Mouse (Mus musculus) stomach, embryonic 15.5 days (tissue): ENCODE data around the gene Rps24. TPM values are rescaled to one million over a fixed set of nuclear protein-coding genes. Genes with fewer than 3 reads are reported as not detected.
A peak's percentile ranks its signal among the peaks of the same experiment; 100 is the strongest.
"Not testable (repeated sequence)": the region's sequence is repeated elsewhere in the genome, so short reads cannot be mapped to it uniquely, and the experiment has no call there.

ENCODE experiments used
- ATAC-seq: fragments of 200-750 bp; cut with Nextera tagmentation; 2 replicates; pipeline ENCODE4 v1.8.0; 2017; ENCODE audit warnings: low read depth, moderate number of reproducible peaks, moderate TSS enrichment; ENCODE audit not compliant: insufficient read depth, low FRiP score
- H3K27ac ChIP-seq: fragments of 300-500 bp; sonication (generic); 2 replicates; pipeline ENCODE4 v1.5.1; 2015; ENCODE audit warnings: mild to moderate bottlenecking, inconsistent platforms
- H3K27me3 ChIP-seq: fragments of 300-500 bp; sonication (generic); replicated peaks from 2 replicates; pipeline ENCODE4 v1.6.1; 2015; ENCODE audit warnings: inconsistent platforms
- H3K36me3 ChIP-seq: fragments of 300-500 bp; sonication (generic); 2 replicates; pipeline ENCODE4 v1.6.1; 2015; ENCODE audit warnings: inconsistent platforms
- H3K4me1 ChIP-seq: fragments of 300-500 bp; sonication (generic); 2 replicates; pipeline ENCODE4 v1.6.1; 2015; ENCODE audit warnings: inconsistent platforms
- H3K4me2 ChIP-seq: fragments of 300-500 bp; sonication (generic); 2 replicates; pipeline ENCODE4 v1.6.1; 2015; ENCODE audit warnings: mild to moderate bottlenecking, inconsistent platforms
- H3K4me3 ChIP-seq: fragments of 300-500 bp; sonication (generic); replicated peaks from 2 replicates; pipeline ENCODE4 v1.5.1; 2015; ENCODE audit warnings: inconsistent platforms
- H3K9ac ChIP-seq: fragments of 300-500 bp; sonication (generic); 2 replicates; pipeline ENCODE4 v1.6.1; 2015; ENCODE audit warnings: inconsistent platforms
- H3K9me3 ChIP-seq: fragments of 300-500 bp; sonication (generic); 2 replicates; pipeline ENCODE4 v1.6.1; 2016; ENCODE audit warnings: inconsistent platforms
- WGBS: fragments of 180-500 bp; shearing (Covaris S2); methylation state at CpG from one replicate; pipeline ENCODE4 v1.1.7; 2015; 5-methylcytosine and 5-hydroxymethylcytosine counted together
- polyA plus RNA-seq: library from polyadenylated mRNA; unstranded; fragments of >200 nt; fragmentation: Nextera tagmentation; extraction: Ambion mirVana; gene quantifications from 2 replicates; pipeline ENCODE4 v1.2.1, GENCODE M21; 2015

The Rps24 gene
- 881 and 1,042 TPM in 2 replicates for polyA plus RNA-seq

DNA sequence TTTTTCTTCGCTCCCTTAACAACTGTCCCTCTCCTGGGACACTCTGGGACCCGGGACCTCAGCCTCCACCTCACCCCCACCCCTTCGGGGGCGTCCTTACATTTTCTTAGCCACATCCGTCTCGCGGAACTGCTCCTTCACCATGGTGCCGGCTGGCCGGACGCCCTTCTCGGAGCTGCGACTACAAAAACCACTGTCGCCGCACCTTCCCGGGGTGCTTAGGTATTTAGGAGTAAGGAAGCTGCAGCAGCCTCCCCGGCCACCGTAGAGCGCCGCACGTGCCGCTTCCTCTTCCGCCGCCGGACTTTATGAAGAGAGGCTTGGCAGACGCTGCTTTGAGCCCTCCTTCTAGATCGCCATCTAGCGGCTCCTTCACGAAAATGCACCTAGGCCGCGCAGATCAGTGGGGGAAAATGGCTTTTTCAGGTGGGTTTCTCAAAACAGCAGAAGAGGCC is at the start of gene Rps24, which contains the start of gene Polr3a:
Rps24 (plus strand) TSS at position 353 of the 455 bp plus-strand sequence.
Polr3a (minus strand) TSS at position 286 of the 455 bp plus-strand sequence.
- Histone ChIP-seq H3K27ac (no peak within 1 kb of the TSS), H3K4me1 (peaks cover 12% of the 10 kb centered on the region), H3K9me3 (no peaks in the 10 kb centered on the region), H3K36me3 (peaks cover 17% of the 10 kb centered on the region; the same call in 1 of the 2 replicates), H3K27me3 (no peaks in the 10 kb centered on the region), H3K4me2 (peak within 1 kb of the TSS; percentile 62), H3K9ac (peak within 1 kb of the TSS; percentile 53), H3K4me3 (peak within 1 kb of the TSS; percentile 65)
- under 1% methylated on average over 30 of the region's 30 CpGs for WGBS
- peak; percentile 58 for ATAC-seq

DNA sequence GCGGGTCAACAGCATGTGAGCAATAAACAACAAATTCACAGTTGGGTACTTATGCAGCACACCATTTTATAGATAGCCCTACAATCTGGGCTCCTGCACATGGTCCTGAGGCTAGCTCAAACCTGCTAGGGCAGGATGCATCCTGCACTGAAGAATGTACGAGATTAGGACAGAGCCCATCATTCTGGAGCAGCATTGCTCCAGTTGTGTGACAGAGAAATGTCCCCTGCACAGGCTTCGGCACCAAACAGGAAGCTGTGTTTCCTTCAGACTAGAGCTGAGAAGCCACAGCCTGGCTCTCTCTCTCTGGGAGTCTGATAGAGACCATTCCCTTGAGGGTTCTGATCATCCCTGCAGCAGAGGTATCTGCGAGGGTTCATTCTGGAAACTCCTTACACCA is 43.4 kb upstream of the Rps24 start:
- not testable (repeated sequence) for H3K9me3 ChIP-seq, ATAC-seq, H3K4me3 ChIP-seq, H3K27ac ChIP-seq, H3K4me2 ChIP-seq, H3K4me1 ChIP-seq, H3K27me3 ChIP-seq, H3K9ac ChIP-seq, H3K36me3 ChIP-seq
- 83% methylated on average over 4 of the region's 4 CpGs for WGBS

DNA sequence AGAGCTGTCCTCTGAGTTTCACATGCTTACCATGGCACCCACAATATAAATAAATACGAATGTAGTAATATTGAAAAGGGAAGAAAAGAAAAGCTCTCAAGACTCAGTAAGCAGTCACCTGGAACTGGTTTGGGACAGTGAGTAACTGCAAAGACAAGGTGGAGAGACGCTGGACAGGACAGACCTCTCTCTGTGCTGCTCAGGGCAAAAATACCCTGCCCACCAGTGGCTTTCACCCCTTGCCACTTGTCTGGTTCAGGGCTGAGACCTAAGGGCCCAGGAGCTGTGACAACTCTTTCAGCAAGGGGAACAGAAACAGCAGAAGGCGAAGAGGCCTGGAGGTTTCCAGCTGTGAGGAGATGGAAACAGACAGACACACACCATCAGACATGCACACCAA is 28.7 kb upstream of the Rps24 start:
- Histone ChIP-seq H3K9me3 (no peaks in the 10 kb centered on the region), H3K36me3 (peaks cover 61% of the 10 kb centered on the region)

DNA sequence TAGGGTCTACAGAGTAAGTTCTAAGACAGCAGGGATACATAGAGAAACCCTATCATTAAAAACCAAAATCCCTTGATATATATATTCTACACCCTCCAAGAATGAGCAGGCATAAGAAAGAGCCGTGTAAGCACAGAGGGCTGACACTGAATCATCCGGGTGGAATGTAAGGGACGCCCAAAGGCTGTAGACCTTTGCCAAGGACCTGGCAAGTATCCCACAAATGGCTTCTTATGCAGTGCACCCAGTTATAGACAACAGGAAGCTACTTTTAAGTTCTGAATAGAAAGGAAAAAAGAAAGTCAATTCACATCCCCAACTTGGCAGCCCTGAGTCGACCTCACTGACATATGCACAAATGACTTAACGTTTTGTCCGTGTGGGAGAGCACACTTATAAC is 18.1 kb upstream of the Rps24 start:
- H3K36me3 ChIP-seq = peaks cover 57% of the 10 kb centered on the region
- H3K27me3 ChIP-seq = no peaks in the 10 kb centered on the region
- ATAC-seq = no peak
- H3K4me1 ChIP-seq = no peaks in the 10 kb centered on the region
- no peak overlapping the region for H3K4me2 ChIP-seq
- 87% methylated on average over 6 of the region's 6 CpGs for WGBS
- no peak overlapping the region for H3K9ac ChIP-seq
- no peaks in the 10 kb centered on the region for H3K9me3 ChIP-seq
- H3K27ac ChIP-seq = no peak overlapping the region
- H3K4me3 ChIP-seq = no peak overlapping the region

More for the DNA sequence above, 28.7 kb upstream of the Rps24 start:
- ATAC-seq = no peak
- WGBS = 85% methylated on average over 3 of the region's 3 CpGs
- H3K4me1 ChIP-seq = no peaks in the 10 kb centered on the region
- H3K4me3 ChIP-seq = no peak overlapping the region
- no peak overlapping the region for H3K4me2 ChIP-seq
- no peak overlapping the region for H3K9ac ChIP-seq
- H3K27me3 ChIP-seq = no peaks in the 10 kb centered on the region
- H3K27ac ChIP-seq = no peak overlapping the region

DNA sequence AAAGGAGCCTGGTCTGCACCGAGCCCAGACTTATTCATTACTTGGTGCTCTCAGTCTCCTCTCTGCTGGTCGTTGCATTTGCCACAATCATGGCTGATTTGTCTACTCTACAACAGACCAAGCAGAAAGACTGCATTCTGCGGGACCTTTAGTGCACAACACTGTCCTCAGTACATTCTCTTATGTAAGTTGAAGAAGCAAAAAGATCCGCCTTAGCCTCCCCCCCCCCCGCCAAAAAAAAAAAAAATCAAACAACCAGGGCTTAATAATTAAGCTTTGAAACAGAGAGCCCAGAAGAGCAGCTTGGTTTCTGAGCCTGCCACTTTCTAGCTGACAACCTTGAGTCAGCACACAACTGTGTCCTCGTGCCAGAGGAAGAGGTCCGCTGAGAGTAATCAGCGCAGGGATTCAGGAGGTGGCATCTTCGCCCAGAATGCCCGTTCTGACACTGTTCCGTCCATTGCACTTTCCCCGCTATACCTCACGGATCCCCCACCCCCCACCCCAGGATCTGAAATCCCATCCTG is 621 bp upstream of the Rps24 start:
- ATAC-seq = no peak
- Histone ChIP-seq H3K36me3 (peaks cover 21% of the 10 kb centered on the region), H3K4me3 (peak overlapping the region; percentile 65), H3K9me3 (no peaks in the 10 kb centered on the region), H3K27ac (no peak overlapping the region), H3K9ac (peak overlapping the region; percentile 53), H3K4me1 (peaks cover 12% of the 10 kb centered on the region), H3K27me3 (no peaks in the 10 kb centered on the region), H3K4me2 (peak overlapping the region; percentile 62)
- 6% methylated on average over 13 of the region's 13 CpGs for WGBS

DNA sequence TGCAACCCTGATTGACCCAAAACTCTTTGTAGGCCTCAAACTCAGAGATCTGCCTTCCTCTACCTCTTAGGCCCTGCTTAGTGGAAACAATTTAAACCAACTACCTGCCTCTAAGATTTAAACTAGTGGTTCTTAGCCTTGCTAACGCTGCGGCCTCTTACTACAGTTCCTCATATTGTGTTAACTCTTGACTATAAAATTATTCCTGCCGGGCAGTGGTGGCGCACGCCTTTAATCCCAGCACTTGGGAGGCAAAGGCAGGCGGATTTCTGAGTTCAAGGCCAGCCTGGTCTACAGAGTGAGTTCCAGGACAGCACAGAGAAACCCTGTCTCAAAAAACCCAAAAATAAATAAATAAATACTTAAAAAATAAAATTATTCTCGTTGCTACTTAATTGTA is 2.8 kb downstream of the Rps24 start:
- WGBS = 84% methylated on average over 7 of the region's 7 CpGs
- H3K36me3 ChIP-seq = peaks cover 18% of the 10 kb centered on the region; the same call in 1 of the 2 replicates
- not testable (repeated sequence) for ATAC-seq, H3K4me2 ChIP-seq, H3K27me3 ChIP-seq, H3K9ac ChIP-seq, H3K4me3 ChIP-seq, H3K9me3 ChIP-seq, H3K27ac ChIP-seq
- H3K4me1 ChIP-seq = peaks cover 29% of the 10 kb centered on the region

DNA sequence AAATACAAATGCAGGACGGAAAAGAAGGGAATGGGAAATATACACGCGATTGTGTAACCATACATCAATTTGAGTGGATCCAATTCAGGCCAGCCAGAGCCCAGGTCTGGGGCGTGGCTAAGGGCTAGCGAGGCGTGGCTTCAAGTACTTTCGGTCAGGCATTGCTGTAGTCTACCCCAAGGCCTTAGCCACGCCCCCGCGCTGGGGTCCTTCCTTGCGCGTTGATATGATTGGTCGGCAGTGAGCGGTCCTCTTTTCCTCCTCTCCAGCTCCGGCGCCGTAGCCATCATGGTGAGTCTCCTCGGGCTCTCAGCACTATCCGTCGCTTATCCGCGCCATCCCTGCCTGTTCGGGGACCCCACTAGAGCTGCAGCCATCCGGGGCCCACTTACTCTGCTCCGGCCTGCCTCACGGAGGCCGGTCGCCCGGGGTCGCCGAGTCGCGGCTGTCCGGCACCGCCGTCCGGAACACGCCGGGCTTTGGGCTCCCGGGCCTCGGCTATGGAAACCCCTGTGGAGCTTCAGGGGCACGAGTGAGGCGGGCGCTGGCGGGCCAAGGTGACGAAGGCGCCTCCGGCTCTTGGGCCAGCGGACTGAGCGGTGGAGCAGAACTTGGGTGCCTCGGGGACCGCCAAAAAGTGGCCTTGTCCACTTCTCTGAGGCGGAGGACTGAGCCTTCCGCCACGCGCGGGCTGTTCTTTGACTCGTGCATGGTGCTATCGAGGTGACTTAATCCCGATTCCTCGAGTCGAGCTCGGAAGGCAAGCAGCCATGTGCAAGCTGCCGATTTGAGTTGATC is 3.7 kb downstream of the Rps24 start:
- Histone ChIP-seq H3K4me3 (peak overlapping the region; percentile 90), H3K9ac (peak overlapping the region; percentile 81), H3K27ac (peak overlapping the region; percentile 85), H3K4me2 (peak overlapping the region; percentile 73), H3K4me1 (peaks cover 25% of the 10 kb centered on the region), H3K36me3 (peaks cover 24% of the 10 kb centered on the region), H3K27me3 (no peaks in the 10 kb centered on the region), H3K9me3 (no peaks in the 10 kb centered on the region)
- under 1% methylated on average over 64 of the region's 64 CpGs for WGBS
- ATAC-seq = peak; percentile 93

DNA sequence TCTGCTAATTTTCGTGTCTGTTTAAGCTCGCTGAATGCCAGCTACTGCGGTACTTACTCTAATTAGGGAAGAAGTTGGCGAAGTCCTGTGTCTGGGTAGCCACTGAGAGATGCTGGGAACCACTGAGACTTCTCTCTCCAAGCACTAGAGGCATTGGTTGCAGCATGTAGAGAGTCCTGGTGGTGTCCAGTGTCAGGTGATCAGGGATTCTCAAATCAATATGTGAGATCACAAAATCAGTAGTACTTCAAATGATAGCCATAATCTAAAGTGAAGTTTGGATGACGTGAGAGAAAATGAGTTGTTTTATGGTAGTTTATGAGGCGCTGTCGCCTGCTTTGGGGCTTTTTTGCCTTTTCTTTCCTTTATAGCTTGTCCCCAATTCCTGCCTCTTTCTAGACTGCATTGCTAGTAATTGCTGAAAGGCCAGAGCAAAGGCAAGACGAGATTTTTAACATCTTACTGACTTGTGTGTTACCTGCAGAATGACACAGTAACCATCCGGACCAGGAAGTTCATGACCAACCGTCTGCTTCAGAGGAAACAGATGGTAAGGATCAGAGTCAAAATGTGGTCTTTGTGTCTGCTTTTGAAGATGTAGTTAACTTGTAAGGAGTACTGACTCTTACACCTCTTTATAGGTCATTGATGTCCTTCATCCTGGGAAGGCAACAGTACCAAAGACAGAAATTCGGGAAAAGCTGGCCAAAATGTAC is 4.5 kb downstream of the Rps24 start:
- H3K4me1 ChIP-seq = peaks cover 20% of the 10 kb centered on the region
- H3K4me3 ChIP-seq = peak overlapping the region; percentile 90
- peak overlapping the region; percentile 85 for H3K27ac ChIP-seq
- no peaks in the 10 kb centered on the region for H3K27me3 ChIP-seq
- peak overlapping the region; percentile 81 for H3K9ac ChIP-seq
- 2% methylated on average over 11 of the region's 11 CpGs for WGBS
- no peaks in the 10 kb centered on the region for H3K9me3 ChIP-seq
- H3K4me2 ChIP-seq = peak overlapping the region; percentile 73
- ATAC-seq = no peak
- peaks cover 30% of the 10 kb centered on the region for H3K36me3 ChIP-seq

DNA sequence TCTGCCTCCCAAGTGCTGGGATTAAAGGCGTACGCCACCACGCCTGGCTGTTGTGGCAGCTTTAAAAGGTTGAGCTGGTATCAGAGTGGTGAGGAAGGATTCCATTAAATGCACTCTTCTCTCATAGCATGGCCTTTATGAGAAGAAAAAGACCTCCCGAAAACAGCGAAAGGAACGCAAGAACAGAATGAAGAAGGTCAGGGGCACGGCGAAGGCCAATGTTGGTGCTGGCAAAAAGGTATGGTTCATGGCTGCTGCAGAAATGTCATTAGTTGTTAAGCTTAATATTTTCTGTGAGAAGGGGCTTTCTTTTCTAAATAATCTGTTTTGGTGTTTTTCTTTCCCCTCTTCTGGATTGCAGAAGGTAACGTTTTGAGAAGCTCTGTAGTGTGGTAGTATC is 6.3 kb downstream of the Rps24 start:
- Histone ChIP-seq H3K4me3 (peak overlapping the region; percentile 2; the same call in 1 of the 2 replicates), H3K4me2 (peak overlapping the region; percentile 1; the same call in 1 of the 2 replicates), H3K27me3 (no peaks in the 10 kb centered on the region), H3K36me3 (peaks cover 46% of the 10 kb centered on the region), H3K9ac (no peak overlapping the region), H3K27ac (no peak overlapping the region), H3K9me3 (no peaks in the 10 kb centered on the region), H3K4me1 (peaks cover 20% of the 10 kb centered on the region)
- WGBS = 81% methylated on average over 9 of the region's 9 CpGs
- ATAC-seq = no peak

DNA sequence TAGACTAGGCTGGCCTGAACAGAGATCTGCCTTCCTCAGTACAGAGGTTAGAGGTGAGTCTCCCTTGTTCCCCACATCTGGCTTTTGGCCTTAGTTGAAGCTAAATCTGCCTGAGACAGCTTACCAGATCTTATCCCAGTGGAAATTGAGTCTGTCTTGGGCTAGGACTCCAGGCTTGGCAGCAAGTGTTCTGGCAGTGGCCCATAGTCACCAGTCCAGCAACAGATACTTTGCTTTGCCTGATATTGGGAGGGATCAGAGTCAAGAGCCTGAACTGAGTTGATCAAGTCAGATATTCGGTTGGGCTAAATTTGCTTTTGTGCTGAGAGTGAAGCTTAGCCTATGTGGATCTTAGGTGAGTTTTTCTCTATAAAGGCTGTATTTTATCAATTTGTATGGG is 9.6 kb downstream of the Rps24 start:
- H3K36me3 ChIP-seq = peaks cover 49% of the 10 kb centered on the region
- no peaks in the 10 kb centered on the region for H3K27me3 ChIP-seq
- 86% methylated on average over 1 of the region's 1 CpGs for WGBS
- no peak for ATAC-seq
- H3K9ac ChIP-seq = no peak overlapping the region
- no peak overlapping the region for H3K4me2 ChIP-seq
- H3K9me3 ChIP-seq = no peaks in the 10 kb centered on the region
- H3K4me3 ChIP-seq = no peak overlapping the region
- peaks cover 16% of the 10 kb centered on the region for H3K4me1 ChIP-seq
- H3K27ac ChIP-seq = no peak overlapping the region

DNA sequence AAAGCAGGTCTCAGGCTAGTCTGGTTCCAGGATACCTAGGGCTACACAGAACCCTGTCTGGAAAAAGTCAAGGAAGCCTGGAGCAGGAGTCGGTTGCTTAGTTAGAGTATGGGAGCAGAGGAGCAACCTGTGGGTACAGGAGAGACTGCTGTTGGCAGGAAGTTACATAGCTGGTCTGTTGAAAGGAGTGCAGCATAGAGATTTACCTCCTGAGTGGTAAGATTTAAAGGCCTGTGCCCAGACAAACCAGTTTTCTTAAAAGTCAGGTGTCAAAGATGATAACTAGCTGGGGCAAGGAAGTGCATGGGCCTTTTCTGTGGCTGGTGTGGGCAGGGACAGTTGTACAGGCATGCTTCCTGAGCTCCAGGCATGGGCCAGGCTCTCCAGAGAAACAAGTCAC is 10.5 kb downstream of the Rps24 start:
- ATAC-seq = no peak
- no peak overlapping the region for H3K27ac ChIP-seq
- H3K27me3 ChIP-seq = no peaks in the 10 kb centered on the region
- no peak overlapping the region for H3K4me2 ChIP-seq
- no peak overlapping the region for H3K4me3 ChIP-seq
- H3K36me3 ChIP-seq = peaks cover 44% of the 10 kb centered on the region
- no peaks in the 10 kb centered on the region for H3K9me3 ChIP-seq
- no peak overlapping the region for H3K9ac ChIP-seq
- peaks cover 11% of the 10 kb centered on the region; the same call in 1 of the 2 replicates for H3K4me1 ChIP-seq
- WGBS = 72% methylated on average over 1 of the region's 1 CpGs
